Mouse (Mus musculus) right cerebral cortex, postnatal 36 days (tissue): ENCODE measurements around the gene 4930451I11Rik.

Experiments used
- DNase-seq, 2 experiments: peaks; one replicate each; pipeline ENCODE4 v3.0.0; 2022; ENCODE audit warnings: low spot score in 2 of 2, mixed read lengths in 1 of 2

Gene 4930451I11Rik

DNA sequence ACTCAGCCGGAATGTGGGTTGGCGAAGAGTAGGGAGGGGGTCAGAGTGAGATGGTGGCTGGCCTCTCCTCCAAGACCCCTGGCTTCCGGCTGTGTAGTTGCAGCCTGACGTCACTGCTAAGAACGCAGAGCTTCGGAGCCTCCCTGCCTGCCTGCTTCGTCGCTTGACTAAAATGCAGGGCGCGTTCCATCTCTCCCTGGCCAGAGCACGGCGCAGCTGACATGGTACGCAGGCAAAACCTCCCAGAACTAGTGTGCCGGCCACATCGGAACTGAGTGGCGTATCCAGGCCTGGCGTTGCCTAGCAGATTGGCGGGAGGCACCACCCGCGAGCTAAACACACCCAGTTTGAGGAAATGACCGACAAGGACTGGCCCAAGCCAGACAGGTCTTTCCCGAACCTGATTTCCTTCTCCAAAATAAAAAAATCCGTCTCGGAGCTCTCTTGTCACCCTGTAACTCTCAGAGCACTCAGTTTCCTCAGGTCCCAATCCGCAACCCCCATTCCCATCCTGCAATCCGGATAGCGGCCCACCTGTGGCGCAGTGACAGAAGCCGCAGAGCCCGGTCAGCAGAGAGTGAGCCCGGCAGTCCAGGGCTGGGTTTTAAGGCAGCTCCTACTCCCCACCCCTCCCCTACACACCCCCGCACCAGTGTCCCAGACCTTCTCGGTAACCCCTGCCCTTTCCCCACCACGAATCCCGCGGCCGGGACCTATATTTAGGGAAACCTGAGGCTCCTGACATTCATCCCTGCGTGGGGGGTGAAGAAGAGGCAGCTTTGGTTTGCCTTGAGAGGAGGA, 31.8 kb downstream of the 4930451I11Rik start:
- no peak for DNase-seq

DNA sequence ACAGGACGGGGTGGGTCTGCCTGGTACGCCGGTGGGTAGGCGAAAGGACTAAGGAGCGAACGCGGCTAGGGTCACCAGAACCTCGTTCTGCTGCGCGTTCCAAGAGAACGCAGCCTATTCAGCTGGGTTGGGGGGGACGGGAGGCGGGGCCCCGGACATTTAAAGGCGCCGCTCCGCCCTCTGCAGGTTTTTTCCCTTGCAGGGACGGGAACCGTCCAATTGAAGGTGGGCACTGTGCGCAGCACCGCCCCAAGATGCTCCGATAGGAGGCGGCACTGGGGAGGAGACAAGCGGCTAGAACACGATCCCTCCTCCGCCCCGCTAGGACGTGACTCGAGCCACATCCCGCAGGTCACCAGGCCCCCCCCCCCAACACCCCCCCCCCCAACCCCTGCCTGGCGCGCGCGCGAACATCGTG, 32.4 kb downstream of the 4930451I11Rik start:
- peak; percentile 97 to 98 for DNase-seq

DNA sequence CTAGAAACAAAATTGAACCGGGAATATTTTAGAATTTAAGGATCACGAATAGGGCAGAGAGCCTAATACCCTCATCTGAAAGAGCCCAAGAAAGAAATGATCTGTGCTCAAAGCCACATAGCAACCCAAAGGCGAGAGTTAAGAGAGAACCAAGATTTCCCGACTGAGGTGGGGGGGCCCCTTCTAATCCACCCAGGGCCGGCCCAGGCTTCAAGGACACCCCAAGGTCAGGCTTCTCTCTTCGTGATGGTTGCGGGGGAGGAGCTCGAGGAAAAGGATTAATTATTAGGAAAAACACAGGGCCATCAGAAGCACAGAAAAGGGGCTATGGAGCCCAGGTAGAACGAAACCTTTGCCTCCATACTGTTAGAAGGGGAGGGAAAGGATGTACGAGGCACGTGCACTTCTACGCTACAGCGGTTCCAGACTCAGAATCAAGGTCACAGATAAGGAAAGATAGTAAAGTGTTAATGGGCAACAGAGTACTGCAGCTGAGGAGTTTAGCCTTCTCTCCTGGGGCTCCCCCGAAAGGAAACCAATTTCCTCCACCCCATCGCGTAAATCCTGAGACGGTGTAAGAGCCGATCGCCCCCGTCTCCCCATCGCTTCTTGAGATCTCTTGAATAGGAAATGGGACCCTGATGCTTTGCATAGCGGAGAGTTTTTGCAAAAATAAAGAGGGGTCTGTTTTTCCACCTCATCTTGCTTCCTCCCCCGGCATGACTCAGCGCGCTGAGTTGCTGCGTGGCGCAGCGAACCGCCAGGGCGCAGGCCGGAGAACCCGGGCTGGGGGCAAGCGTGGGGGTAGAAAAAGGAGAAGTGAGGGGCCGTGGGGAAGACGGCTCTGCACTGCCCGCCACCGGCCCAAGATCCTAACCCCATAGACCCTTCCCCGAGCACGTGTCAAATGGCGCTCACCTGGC, 33.1 kb downstream of the 4930451I11Rik start:
- no peak for DNase-seq

DNA sequence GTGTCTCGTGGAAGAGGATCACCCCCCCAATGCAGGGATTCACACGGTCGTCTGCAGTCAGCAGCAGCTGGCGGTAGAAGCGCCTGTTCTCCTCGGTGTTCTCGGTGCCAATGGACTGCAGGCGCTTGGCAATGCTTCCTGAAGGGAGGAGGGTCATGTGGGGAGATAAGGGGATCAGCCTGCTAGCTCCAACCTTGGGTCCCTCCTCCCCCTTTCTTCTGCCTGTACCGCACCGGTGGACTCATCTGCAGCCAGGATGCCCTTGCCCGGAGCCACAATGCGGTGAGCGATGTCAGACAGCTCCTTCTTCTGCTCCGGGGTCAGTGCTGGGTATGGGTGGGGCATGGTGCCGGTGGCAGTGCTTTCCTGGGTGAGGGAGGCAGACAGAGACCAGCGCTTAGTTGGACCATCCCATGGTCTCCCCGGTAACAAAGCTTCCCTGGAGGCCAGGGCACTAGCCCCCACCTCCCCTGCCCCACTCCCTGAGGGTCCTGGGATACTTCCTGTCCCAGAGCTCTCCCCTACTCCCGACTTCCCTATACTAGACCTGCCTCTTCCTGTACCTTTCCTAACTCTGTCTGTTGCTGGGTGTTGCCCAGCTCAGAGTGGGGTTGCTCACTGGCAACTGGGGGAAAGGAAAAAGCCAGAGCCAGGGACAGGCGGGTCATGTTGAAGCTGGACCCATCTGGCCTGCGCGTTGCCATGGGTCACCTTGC, 33.9 kb downstream of the 4930451I11Rik start, which contains the start of gene Fam57b:
Fam57b (plus strand) TSS at position 258 of the 716 bp plus-strand sequence.
- DNase-seq: no peak

DNA sequence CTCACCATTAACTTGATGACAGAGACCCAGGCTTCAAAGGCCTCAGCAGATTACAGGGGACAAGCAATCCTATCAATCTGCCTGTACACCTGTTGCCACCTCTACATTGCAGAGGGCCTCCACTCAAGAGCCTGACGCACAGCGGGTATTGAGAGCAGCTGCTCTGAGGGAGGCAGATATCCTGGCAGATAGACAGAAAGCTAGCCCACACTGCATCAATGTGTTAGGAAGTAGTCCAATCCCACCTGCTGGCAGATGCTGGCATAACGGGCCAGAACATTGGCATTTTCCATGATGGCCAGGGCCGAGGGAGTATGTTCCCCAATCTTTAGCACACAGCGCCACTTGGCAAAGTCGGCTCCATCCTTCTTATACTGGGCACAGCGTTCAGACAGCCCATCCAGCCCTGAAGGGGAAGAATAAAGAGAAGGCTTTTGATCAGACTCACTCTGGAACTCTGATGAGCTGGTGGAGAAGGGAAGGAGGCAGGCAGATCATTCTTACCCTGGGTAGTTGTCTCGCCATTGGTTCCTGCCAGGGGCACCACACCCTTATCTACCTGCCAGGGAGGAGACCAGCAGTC, 35.0 kb downstream of the 4930451I11Rik start:
- peak; percentile 40 to 51 for DNase-seq

DNA sequence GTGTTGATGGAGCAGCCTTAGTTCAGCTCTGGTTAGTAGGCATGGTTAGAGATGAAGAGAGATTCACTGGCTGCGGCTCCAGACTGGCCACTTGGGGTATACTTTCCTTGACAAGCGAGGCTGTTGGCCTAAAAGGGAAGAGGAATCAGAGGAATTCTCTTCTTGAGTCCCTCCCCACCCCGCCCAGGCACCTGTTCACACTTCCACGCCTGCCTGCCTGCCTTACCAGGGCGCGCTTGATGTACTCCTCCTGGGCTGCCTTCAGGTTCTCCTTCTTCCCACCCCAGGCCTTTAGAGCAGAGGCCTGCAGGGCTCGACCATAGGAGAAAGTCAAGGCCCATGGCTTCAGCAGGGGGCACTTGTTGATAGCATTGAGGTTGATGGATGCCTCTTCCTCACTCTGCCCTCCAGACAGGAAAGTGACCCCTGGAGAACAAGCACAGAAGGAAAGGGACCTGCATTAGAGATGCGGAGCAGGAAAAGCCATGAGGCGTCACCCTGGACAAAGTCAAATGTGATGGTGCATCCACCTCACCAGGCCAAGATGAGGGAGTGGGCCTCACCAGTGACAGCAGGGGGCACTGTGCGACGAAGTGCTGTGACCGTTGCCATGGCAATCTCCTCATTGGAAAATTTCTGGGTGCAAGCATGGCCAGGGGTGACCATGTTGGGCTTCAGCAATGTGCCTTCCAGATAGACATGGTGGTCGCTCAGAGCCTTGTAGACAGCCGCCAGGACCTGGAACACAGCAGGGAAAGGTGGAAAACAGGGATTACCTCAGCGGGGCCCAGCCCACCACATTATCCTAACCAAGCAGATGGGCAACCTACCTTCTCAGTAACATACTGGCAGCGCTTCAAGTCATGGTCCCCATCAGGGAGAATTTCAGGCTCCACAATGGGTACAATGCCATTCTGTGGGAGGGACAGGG, 35.8 kb downstream of the 4930451I11Rik start:
- DNase-seq: no peak

DNA sequence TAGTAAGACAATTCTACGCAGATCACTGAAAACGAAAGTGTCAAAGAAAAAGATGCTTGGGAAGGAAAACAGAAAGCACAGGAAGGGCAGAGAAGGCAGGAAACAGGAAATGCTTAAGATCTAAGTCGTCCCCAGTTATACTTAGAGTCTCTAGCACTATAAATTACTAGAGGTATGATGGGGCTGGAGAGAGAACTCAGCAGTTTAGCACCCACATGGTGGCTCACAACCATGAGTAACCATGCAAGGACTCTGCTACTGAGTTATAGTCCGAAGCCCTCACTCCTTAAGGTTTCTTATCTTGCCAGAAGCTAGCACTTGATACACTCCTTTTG, 37.2 kb downstream of the 4930451I11Rik start:
- no peak for DNase-seq

DNA sequence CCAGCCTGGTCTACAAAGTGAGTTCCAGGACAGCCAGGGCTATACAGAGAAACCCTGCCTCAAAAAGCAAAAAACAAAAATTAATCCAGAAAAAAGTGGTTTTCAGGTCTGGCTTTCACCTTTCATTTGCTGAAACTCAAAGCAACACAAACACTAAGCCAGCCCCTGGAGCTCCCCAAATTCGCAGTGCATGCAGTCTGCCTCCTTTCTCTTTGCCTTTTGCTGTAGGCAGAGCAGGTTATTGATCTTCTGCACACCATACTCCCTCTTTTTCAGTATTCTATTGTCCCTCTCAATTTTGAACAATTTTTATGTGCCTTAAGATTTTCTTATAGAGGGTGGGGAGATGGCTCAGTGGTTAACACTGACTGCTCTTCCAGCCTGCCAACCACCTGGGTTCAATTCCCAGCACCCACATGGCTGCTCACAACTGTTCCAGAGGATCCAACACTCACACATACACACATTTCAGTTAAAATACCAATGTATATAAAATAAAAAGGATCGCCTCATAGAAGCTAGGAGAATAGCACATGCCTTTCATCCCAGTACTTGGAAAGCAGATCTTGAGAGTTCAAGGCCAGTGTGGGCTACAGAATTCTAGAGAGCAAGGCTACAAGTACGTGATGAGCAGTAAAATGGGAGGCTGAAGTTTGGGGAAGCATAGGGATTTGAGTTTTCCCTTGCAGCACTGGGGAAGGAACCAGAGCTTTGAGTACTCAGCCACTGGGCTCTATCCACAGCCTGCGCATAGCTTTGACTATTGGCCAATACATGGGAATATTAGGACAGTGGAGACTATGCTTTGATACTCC, 37.8 kb downstream of the 4930451I11Rik start:
- DNase-seq: no peak

DNA sequence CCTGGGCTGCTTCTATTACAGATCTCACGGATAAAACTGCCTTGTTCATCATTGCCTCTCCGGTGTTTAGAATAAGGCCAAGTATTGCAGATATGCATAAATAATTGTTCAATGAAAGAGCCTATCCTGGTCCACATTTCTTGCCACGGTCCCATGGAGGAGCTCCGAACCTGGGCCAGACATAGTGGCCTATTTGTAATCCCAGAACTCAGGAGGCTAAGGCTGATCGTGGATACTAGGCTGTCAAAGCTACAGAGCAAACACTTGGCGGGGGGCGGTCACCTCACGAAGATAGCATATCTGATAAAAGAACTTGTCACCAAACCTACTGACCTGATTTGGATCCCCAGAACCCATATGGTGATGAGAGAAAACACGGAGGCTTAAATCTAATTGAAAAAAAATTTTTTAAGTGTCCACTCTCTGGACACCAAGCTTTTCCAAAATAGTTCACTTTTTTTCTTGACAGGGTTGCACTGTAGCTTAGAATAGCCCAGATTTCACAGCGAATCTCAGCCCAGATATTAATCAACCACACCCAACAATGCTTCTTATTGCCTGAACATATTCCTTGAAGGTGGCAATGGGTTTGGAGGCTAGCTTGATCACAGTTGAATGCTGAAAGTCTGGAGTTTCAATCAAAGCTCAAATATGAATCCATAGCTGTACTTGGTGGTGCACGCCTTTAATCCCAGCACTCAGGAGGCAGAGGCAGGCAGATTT, 38.6 kb downstream of the 4930451I11Rik start:
- no peak for DNase-seq

DNA sequence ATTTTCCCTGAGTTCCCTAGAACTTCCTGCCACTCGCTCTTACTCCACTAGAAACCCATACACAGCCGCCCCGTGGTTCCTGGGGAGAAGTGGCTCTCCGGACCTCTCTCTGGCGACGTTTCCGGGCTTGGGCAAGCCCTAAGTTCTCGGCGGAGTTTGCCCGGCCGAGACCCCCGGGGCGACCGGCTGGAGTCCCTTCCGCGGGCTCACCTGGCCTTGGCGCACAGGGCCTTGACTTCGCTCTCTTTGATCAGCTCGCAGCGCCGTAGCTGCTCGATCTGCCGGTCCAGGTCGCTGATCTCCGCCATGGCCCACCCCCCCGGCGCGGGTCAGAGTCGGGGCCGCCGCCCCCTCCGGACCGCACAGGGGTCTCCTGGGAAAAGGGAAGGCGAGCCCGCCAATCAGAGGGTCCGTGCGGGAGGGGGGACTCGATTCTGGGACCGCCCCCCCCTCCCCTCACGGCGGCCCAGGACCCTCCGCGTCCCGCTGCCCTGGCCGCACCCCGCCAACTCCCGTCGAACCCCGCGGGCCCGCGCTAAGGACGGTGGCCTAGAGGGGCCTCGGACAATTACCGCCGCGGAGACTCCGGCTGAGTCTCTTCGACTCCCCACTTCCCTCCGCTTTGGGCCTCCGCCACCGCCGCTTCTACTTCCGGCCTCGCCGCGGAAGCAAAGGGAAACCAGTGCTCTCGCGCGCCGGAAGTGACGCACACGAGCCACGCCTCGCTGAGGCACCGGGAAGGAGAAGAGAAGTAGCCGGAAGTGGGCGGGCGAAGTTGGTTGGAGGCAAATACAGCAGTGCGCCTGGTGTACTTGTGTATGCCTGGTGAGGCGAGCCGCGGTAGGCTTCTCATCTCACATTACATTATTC, 39.4 kb downstream of the 4930451I11Rik start, which contains the start of gene Ppp4c:
Ppp4c (minus strand) TSS at position 646 of the 870 bp plus-strand sequence.
- peak; percentile 94 to 95 for DNase-seq

DNA sequence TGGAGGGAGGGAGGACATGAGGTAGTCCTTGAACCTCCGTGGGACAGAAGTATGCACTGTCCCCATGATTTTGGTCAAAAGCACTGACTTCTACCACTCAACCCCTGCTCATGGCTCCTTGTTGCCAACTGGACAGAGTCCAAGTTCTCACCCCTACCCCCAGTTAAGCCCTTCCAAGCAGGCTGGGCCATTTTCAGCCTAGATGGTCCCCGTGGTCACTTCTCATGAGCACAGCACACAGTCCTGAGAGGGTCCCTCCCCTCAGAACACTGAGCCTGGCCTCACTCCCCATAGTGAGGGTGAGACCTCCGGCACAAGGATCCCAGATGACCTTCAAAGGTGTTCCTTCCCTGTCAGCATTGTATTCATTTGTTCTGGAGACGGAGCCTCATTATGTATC, 42.3 kb downstream of the 4930451I11Rik start:
- DNase-seq: no peak

DNA sequence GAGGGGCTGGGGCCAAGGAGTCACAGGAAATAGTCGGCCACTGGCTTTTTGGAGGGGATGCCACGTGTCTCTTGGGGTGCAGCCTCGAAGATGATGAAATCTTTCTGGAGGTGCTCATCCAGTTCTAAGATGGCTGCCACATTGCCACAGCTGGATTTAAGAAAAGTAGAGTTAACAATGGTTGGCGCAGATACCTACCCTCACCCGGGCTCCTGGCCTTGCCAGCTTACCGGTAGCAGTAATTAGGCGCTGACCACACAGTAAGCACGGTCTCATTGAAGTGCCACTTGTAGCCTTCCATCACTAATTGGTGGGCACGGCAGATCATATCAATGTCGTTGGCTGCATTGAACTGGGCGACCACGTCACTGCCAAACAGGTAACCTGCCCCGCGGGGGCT, 45.3 kb downstream of the 4930451I11Rik start:
- DNase-seq: no peak

DNA sequence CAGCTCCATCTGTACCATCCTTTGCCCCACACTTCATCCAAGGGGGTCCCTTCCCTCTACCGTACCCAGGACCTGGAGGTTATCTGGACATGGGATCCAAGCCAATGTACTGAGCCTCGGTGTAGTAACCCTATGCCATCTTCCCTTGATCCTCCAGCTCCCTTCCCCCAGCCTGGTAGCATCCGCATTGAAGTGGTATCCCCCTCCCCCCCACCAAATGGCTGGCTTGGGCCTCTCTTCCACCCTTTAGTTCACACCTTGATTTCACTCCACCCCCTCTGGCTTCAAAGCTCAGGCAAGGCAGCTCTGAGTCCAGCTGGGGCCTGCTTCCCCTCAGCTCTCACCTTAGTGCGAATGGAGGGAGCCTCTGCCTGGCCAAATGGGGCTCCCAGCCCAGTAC, 46.4 kb downstream of the 4930451I11Rik start:
- DNase-seq: no peak

DNA sequence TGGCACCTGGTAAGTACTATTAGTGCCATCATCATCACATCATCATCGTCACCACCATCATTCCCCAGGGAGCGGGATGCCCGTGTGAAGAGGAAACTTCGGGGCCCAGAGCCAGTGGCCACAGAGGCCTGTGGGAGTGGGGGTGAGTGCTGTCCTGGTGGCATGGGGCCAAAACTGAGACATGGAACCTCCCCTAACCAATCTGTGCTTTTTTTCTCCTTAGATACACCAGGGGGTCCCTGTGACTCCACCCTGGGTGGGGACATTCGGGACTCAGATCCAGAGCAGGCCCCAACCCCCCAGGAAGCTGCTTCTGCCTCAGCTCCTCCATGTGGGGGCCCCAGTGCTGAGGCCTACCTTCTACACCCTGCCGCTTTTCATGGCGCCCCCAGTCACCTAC, 47.0 kb downstream of the 4930451I11Rik start:
- no peak for DNase-seq

DNA sequence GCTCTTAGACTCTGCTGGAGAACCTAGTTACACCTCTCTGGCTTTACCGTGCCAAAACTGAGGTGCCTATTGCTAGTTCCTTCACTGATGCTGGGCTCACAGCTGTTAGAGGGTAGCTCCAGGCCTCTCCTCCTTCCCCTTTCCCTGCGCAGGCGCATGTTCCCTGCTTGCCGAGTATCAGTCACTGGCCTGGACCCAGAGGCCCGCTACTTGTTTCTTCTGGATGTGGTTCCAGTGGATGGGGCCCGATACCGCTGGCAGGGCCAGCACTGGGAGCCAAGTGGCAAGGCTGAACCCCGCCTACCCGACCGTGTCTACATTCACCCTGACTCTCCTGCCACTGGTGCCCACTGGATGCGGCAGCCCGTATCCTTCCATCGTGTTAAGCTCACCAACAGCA, 48.7 kb downstream of the 4930451I11Rik start:
- DNase-seq: no peak

DNA sequence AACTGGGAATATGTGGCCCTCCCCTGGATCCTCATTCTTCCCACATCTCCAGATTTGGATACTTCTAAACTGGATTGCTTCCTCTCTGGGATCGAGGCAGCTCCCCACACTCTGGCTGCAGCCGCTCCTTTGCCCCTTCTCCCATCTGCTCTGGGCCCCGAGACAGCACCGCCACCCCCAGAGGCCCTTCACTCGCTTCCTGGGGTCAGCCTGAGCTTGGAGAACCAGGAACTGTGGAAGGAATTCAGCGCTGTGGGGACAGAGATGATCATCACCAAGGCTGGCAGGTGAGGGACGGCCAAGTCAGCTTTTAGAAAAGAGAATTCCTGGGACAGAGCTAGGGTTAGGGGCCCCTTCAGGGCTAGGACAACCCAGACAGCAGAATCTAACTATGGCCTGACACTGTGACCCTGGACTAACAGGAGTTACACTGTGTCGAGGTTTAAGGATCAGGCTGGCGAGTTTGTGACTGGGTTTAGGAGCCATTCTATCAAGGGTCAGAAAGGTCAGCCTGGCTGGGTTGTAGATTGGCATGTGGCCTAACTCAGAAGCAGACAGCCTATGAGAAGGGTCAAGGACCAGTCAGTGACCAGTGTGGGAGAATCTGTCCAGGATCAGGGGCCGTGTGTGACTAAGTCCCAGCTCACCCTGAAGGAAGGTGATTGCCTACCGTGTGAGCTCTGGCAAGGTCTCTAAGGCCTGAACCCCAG, 49.6 kb downstream of the 4930451I11Rik start:
- DNase-seq: no peak

DNA sequence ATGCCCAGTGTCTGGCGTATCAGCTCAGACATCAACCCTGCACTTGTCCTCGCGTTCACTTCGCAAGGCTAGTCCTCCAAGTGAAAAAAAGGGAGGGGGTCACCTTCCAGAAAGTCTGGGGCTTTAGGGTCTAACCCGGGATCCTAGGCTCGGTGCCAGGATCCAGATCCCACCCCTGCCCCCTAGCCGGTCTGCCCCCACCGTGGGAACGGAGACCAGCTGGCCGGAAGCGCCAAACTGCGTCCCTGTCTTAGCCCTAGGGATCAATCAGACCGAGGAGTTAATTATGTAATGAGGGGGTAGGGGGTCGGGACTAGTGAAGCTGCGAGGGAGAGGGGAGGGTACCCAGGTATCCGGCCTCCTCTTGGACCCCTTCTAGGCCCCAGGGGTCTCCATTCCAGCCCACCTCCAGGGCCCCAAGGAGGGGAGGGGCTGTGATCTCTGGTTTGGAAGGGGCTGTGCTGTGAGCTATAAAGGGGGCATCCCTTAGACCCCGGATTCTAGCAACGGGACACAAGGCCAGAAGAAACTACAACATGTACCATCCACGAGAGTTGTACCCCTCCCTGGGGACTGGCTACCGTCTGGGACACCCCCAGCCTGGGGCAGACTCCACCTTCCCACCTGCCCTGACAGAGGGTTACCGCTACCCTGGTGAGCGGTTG, 50.3 kb downstream of the 4930451I11Rik start, which contains the start of gene Tbx6:
Tbx6 (plus strand) TSS at position 513 of the 665 bp plus-strand sequence.
- no peak for DNase-seq
